Mouse (Mus musculus) hindbrain, embryonic 14.5 days (tissue): Measurements from ENCODE around the gene Asprv1. TPM values are rescaled to one million over a fixed set of nuclear protein-coding genes. Genes with fewer than 3 reads are reported as not detected.

Experiments
- ATAC-seq: fragments of 200-750 bp; cut with Nextera tagmentation; 2 replicates; pipeline ENCODE4 v1.8.0; 2017; ENCODE audit warnings: moderate number of reproducible peaks, mild to moderate bottlenecking, moderate TSS enrichment, moderate library complexity; ENCODE audit not compliant: low FRiP score
- DNase-seq: peaks from one replicate; pipeline ENCODE4 v3.0.0-alpha.2; 2015; ENCODE audit warnings: low spot score
- H3K27ac ChIP-seq: fragments of 300-500 bp; sonication (generic); 2 replicates; pipeline ENCODE4 v1.5.1; 2014; ENCODE audit warnings: mild to moderate bottlenecking, moderate library complexity
- H3K27me3 ChIP-seq: fragments of 300-500 bp; sonication (generic); 2 replicates; pipeline ENCODE4 v1.6.1; 2014; ENCODE audit warnings: mild to moderate bottlenecking, low read length, mixed read lengths; ENCODE audit not compliant: control insufficient read depth, insufficient read depth
- H3K36me3 ChIP-seq: fragments of 300-500 bp; sonication (generic); replicated peaks from 2 replicates; pipeline ENCODE4 v1.6.1; 2014; ENCODE audit not compliant: control insufficient read depth, insufficient read depth
- H3K4me1 ChIP-seq: fragments of 300-500 bp; sonication (generic); replicated peaks from 2 replicates; pipeline ENCODE4 v1.6.1; 2014; ENCODE audit warnings: antibody characterized with exemption, low read length, mixed read lengths; ENCODE audit not compliant: control insufficient read depth, insufficient read depth
- H3K4me2 ChIP-seq: fragments of 300-500 bp; sonication (generic); replicated peaks from 2 replicates; pipeline ENCODE4 v1.6.1; 2014; ENCODE audit warnings: mild to moderate bottlenecking, moderate library complexity
- H3K4me3 ChIP-seq: fragments of 300-500 bp; sonication (generic); replicated peaks from 2 replicates; pipeline ENCODE4 v1.5.1; 2014; ENCODE audit warnings: mild to moderate bottlenecking, low read length
- H3K9ac ChIP-seq: fragments of 300-500 bp; sonication (generic); 2 replicates; pipeline ENCODE4 v1.6.1; 2014
- H3K9me3 ChIP-seq: fragments of 300-500 bp; sonication (generic); 2 replicates; pipeline ENCODE4 v1.6.1; 2016; ENCODE audit warnings: low read length; ENCODE audit not compliant: control insufficient read depth
- WGBS: fragments of 180-500 bp; shearing (Covaris S2); extraction: QIAGEN DNeasy Blood & Tissue Kit; methylation state at CpG from one replicate; pipeline ENCODE4 v1.1.7; 2014; 5-methylcytosine and 5-hydroxymethylcytosine counted together
- polyA plus RNA-seq: library from polyadenylated mRNA; unstranded; fragments of >200 nt; fragmentation: Nextera tagmentation; extraction: Ambion mirVana; gene quantifications from 2 replicates; pipeline ENCODE4 v1.2.1, GENCODE M21; 2014

Gene Asprv1
- polyA plus RNA-seq, 1 experiment from 2014 or later: 0.86 TPM

DNA sequence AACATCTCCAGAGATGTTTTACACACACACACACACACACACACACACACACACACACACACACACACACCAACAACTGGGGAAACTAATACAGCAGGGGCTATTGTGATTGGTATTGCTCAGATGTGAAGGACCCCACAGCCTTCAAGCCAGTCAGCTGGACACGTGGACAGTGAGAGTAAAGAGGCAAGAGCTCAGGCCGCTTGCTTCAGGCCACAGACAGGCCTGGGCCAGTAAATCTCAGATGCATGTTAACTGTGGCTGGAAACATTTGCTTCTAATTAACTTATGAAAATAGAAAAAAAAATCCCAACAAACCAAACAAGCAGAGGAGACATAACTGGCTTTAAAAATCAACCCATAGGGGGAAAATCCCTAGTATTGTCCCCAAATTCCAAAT, 9.9 kb downstream of the Asprv1 start:
- Histone ChIP-seq H3K4me3 (no peak overlapping the region), H3K9ac (no peak overlapping the region), H3K4me1 (no peaks in the 10 kb centered on the region), H3K27me3 (no peaks in the 10 kb centered on the region), H3K36me3 (no peaks in the 10 kb centered on the region), H3K9me3 (no peaks in the 10 kb centered on the region), H3K27ac (no peak overlapping the region), H3K4me2 (no peak overlapping the region)
- DNase-seq (no peak), ATAC-seq (no peak)
- 82% methylated on average over 2 of the region's 2 CpGs for WGBS

DNA sequence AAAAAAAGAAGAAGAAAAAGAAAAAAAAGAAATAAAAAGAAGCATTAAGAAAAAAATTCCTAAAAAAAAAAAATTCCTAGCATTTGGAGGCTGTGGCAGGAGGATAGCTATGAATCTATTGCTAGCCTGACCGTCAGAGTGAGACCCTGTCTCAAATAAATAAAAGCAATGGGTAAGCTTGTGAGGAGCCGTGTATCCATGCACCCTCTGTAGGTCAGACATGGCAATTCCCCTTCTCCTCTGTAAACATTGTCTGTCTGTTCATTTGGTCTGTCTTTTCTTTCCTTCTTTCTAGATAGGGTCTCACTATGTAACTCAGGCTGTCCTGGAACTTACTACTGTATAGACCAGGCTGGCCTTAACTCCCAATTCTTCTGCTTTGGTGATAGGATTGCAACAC, 10.5 kb downstream of the Asprv1 start:
- DNase-seq (no peak), ATAC-seq (no peak)
- no peaks in the 10 kb centered on the region for H3K4me1 ChIP-seq
- no peak overlapping the region for H3K9ac ChIP-seq
- H3K27ac ChIP-seq: no peak overlapping the region
- no peak overlapping the region for H3K4me3 ChIP-seq
- no peaks in the 10 kb centered on the region for H3K9me3 ChIP-seq
- WGBS: 38% methylated on average over 2 of the region's 2 CpGs
- no peaks in the 10 kb centered on the region for H3K27me3 ChIP-seq
- H3K4me2 ChIP-seq: no peak overlapping the region
- H3K36me3 ChIP-seq: no peaks in the 10 kb centered on the region

DNA sequence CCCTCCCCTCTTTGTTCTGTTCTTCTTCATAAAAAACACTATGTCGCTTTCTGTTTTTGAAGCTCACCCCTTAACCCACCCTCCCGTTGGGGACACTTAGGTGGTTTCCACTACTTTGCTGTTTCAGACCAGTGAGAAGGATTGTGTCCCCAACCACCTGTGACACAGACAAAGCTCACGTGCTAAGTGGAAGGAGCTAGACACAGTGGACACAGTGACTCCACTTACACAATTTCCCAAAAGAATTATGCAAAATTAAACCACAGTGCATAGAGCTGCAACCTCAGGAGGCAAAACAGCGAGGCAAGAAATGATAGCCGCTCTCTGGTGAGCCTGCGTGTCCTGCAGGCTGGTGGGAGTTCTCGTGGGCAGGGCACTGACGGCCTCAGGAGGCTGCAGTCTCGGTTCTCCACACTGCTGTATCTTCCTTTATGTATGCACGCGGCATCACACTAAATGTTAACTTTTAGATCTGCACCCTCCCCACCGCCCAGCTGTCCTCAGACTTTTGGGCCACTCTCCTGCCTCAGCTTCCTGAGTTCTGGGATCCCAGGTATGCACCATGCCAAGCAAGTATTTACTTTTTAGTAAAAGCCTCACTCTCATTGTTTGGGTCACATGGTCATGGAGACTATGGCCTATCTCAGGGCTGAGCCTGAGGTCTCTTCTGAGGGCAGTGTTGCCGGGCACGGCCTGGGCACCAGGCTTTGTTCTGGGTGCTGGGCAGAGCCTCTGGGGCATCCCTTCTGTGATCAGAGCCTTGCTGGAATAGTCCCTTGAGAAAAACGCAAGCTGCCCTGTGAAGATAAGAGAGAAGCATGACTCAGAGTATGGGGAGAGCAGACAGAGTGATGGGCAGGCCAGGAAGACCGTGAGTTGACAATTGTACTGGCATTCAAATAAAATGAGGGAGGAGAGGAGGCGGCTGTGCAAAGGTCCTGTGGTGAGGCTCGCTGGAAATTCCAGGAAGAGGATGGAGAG, 11.5 kb downstream of the Asprv1 start:
- Histone ChIP-seq H3K27ac (no peak overlapping the region), H3K4me2 (no peak overlapping the region), H3K36me3 (no peaks in the 10 kb centered on the region), H3K9me3 (no peaks in the 10 kb centered on the region), H3K4me3 (no peak overlapping the region), H3K27me3 (no peaks in the 10 kb centered on the region), H3K9ac (no peak overlapping the region), H3K4me1 (no peaks in the 10 kb centered on the region)
- WGBS: 80% methylated on average over 18 of the region's 18 CpGs
- ATAC-seq: no peak
- DNase-seq: no peak

DNA sequence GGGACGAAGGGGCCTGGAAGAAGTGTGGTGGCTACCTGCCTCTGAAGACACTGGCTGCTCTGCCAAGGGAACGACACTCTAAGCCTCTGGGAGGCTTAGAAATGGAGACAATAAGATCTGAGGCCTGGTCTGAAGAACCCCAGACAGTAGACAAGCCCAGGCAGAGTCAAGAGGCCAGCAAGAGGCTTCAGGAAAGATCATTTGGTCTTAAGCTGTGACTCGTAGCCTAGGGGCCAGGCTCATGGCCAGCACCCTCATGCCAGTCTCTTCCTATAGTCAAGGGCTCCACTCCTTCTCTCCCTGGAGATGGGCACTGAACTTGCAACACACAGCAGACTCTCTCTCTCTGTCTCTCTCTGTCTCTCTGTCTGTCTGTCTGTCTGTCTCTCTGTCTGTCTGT, 12.2 kb downstream of the Asprv1 start:
- Histone ChIP-seq H3K4me1 (no peaks in the 10 kb centered on the region), H3K27ac (no peak overlapping the region), H3K9ac (no peak overlapping the region), H3K27me3 (no peaks in the 10 kb centered on the region), H3K36me3 (no peaks in the 10 kb centered on the region), H3K9me3 (no peaks in the 10 kb centered on the region), H3K4me2 (no peak overlapping the region), H3K4me3 (no peak overlapping the region)
- no peak for DNase-seq
- 87% methylated on average over 3 of the region's 3 CpGs for WGBS
- ATAC-seq: no peak

DNA sequence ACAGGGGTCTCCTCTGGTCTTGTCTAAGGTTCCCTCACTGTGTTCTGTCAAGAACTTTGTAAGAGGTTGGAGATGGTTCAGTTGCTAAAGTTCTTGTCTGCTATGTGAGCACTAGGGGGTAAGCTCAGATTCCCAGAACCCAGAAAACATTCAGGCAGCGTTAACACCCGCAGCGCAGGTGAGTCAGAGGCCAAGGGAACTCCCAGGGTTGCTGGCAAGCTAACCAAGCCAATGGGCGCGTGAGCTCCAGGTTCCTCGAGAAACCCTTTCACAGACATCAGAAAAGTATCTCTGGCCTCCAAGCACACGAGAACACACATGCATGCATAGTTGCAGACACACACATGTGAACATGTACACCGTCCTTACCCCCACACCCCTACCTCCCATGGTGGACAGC, 12.8 kb downstream of the Asprv1 start:
- no peak for ATAC-seq
- no peak for DNase-seq
- no peaks in the 10 kb centered on the region for H3K9me3 ChIP-seq
- no peak overlapping the region for H3K9ac ChIP-seq
- 92% methylated on average over 8 of the region's 8 CpGs for WGBS
- H3K27ac ChIP-seq: no peak overlapping the region
- no peak overlapping the region for H3K4me2 ChIP-seq
- no peaks in the 10 kb centered on the region for H3K36me3 ChIP-seq
- H3K27me3 ChIP-seq: no peaks in the 10 kb centered on the region
- no peaks in the 10 kb centered on the region for H3K4me1 ChIP-seq
- no peak overlapping the region for H3K4me3 ChIP-seq

DNA sequence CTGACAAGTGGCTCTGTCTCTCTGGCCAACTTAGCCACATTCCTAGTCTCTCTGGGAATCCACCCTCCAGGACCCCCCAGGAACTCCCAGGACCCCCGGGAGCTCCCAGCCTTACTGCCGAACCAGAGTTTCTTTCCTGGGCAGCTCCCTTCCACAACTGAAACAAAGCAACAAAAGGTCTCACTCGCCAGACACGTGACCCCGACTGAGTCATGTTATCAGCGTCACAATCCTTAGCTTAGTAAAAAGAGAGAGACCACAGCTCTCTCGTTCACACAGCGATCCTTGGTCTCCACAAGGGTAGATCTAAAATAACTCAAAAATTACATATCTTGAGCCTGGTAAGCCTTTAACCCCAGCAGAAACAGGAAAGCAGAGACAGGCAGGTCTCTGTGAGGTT, 13.8 kb downstream of the Asprv1 start:
- no peaks in the 10 kb centered on the region for H3K9me3 ChIP-seq

DNA sequence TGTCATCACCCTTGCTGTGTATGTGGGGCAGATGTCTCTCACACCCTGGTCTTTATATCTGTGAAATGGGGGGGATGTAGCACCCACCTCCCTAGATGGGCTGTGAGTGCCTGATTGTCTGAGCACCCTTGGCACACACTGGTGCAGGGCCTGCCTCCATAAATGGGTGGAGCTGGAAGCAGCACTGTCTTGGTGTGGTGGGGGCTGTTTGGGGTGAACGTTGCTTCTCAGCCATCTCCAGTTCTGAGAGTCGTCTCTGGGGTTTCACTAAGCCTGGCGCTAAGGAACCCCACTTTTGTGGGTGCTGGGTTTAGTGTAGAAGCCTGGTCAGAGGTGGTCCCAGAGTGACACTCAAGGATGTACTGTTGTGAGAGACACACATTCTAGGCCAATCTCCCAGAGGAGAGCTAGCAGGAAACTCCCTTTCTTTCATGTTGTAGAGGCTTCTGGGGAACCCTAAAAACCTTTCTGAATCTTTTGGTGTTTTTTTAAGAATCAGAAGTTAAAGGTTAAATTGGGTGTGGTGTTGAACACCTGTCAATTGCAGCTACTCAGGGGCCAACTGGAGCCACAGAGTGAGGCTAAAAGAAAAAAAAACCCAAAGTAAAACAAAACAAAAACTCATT, 16.9 kb downstream of the Asprv1 start:
- WGBS: 94% methylated on average over 3 of the region's 3 CpGs
- Histone ChIP-seq H3K27ac (no peak overlapping the region), H3K36me3 (peaks cover 24% of the 10 kb centered on the region), H3K4me3 (no peak overlapping the region), H3K4me1 (no peaks in the 10 kb centered on the region), H3K9ac (no peak overlapping the region), H3K27me3 (no peaks in the 10 kb centered on the region), H3K4me2 (no peak overlapping the region), H3K9me3 (no peaks in the 10 kb centered on the region)
- ATAC-seq (no peak), DNase-seq (no peak)

More for the DNA sequence above, 13.8 kb downstream of the Asprv1 start:
- no peak overlapping the region for H3K9ac ChIP-seq
- DNase-seq: no peak
- H3K4me1 ChIP-seq: no peaks in the 10 kb centered on the region
- no peak overlapping the region for H3K4me3 ChIP-seq
- ATAC-seq: no peak
- no peak overlapping the region for H3K27ac ChIP-seq
- WGBS: 61% methylated on average over 8 of the region's 8 CpGs
- no peaks in the 10 kb centered on the region for H3K27me3 ChIP-seq
- H3K4me2 ChIP-seq: no peak overlapping the region
- no peaks in the 10 kb centered on the region for H3K36me3 ChIP-seq

DNA sequence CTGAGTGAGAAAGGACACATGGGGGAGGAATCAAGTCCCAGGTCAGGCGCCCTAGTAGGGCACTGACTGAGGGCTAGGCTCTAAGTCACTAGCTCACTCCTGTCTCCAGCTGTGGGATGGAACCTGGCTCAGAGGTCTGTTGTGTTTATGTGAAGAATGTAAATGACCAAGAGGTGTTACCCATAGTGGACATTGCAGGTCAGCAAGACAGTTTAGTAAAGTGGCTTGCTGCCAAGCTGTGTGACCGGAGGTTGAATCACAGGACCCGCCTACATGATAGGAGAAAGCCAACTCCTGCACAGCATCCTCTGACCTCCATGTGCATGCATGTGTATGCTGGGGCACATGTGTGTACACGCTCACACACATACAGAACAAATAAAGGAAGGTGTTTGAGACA, 17.6 kb downstream of the Asprv1 start:
- Histone ChIP-seq H3K27ac (no peak overlapping the region), H3K4me1 (no peaks in the 10 kb centered on the region), H3K27me3 (no peaks in the 10 kb centered on the region), H3K9me3 (no peaks in the 10 kb centered on the region), H3K9ac (no peak overlapping the region), H3K4me2 (no peak overlapping the region), H3K4me3 (no peak overlapping the region), H3K36me3 (peaks cover 30% of the 10 kb centered on the region)
- ATAC-seq: no peak
- 83% methylated on average over 4 of the region's 4 CpGs for WGBS
- no peak for DNase-seq

DNA sequence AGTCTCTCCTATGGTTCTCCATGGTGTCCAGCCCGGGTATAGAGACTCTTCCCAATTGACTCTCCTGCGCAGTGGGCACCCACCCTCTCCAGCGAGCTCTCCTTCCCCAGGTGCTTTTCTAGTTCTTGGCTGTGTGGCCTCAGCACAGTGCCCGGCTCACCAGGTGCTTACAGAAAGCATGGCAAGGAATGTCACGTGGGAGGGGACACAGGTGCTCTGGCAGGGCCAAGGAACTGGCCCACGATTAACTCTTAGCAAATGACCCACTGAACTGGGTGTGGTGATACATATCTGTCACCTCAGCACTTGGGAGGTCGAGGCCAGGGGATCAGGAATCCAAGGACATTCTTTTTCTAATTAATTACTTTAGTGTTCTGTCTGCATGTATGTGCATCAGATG, 18.2 kb downstream of the Asprv1 start:
- DNase-seq: no peak

More for the DNA sequence above, 18.2 kb downstream of the Asprv1 start:
- Histone ChIP-seq H3K4me2 (no peak overlapping the region), H3K9me3 (no peaks in the 10 kb centered on the region), H3K4me1 (no peaks in the 10 kb centered on the region), H3K27me3 (no peaks in the 10 kb centered on the region), H3K36me3 (peaks cover 36% of the 10 kb centered on the region), H3K27ac (no peak overlapping the region), H3K4me3 (no peak overlapping the region), H3K9ac (no peak overlapping the region)
- WGBS: 77% methylated on average over 7 of the region's 7 CpGs
- ATAC-seq: no peak
